Mouse (Mus musculus) urinary bladder, postnatal 0 days (tissue): ENCODE results near the gene Slc35e1. TPM values are rescaled to one million over a fixed set of nuclear protein-coding genes. Genes with fewer than 3 reads are reported as not detected.

ENCODE experiments used
- microRNA-seq: library from miRNA; unstranded; fragments of <30 nt; microRNA quantifications from one replicate; pipeline ENCODE4, GENCODE M21; 2016
- polyA plus RNA-seq: library from polyadenylated mRNA; unstranded; fragments of >200 nt; fragmentation: Nextera tagmentation; extraction: Ambion mirVana; gene quantifications from 2 replicates; pipeline ENCODE4 v1.2.1, GENCODE M21; 2015

Gene Slc35e1
- polyA plus RNA-seq: 10.9 and 13.0 TPM in 2 replicates

DNA sequence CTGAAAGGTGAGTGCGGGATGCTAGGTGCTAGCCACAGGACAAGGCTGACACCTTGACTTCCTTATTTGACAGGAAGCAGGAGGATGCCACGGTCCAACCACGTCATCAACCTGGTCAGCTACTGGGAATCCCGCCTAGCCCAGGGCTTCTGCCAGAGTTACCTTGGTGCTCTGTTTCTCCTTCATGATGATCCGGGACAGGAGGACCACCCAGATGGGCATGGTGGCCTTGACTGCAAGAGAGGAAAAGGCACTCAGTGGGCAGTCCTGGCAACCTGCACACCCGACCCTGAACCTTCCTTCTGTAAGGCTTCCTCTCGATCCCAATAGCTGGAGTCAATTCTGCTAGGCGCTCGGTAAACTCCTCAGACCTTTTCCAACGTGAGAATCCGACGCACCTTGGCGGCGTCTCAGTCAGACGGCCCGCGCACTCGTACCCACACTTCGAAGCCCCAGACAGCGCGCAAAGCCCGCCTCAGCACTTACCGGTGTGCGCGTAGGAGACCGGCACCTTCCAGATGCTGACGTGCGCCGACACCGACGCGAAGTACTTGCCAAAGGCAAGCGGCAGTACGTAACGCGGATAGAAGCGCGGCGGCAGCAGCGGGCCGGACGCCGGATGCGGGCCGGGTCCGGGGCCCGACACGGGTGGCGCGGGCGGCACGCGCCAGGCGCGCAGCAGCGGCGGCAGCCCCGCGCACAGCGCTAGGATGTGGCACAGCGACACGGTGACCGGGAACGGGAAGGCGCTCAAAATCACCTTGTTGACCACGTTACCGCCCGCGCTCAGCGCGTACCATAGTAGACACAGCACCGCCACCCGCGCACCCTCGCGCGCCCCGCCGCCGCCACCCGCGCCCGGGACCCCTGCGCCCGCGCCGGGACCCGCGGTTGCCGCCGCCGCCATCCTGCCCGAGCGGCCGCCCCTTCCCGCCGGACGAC lies at the start of gene Slc35e1:
Gene Slc35e1 (minus strand): TSS at position 935 of the 942 bp plus-strand sequence.

DNA sequence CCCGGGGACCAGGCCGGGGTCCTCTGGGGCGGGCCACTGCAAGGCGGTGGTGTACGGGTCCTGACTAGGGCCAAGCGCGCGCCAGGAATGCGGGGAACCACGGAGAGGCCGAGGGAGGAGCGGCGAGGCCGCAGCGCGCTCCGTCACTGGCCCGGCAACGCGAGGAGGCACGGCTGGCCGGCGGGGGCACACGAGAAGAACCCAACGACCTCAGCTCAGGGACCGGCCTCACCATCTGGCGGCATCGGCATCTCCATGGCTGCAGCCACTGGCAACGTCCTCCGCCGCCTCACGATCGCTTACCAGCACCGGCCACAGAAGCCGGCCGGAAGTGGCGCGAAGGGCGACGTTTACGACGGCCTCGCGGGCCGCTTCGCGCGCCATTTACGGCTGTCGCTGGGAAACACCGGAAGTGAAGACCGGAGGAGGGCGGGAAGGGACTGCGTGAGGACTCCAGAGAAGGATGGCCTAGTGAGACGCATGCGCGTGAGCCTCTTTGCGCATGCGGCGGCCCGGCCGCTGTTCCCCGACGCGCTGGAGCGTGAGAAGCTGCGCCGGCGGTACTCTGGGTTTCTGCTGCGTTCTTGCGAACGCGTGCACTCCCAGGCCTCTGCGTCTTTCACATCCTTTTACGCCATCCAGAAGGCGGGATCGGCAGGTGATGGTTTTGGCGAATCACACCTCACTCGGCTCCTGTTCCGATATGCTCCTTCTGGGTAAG lies 17.4 kb downstream of the Slc35e1 start, which contains the start of gene Cherp:
Gene Cherp (minus strand): TSS at position 401 of the 721 bp plus-strand sequence.

DNA sequence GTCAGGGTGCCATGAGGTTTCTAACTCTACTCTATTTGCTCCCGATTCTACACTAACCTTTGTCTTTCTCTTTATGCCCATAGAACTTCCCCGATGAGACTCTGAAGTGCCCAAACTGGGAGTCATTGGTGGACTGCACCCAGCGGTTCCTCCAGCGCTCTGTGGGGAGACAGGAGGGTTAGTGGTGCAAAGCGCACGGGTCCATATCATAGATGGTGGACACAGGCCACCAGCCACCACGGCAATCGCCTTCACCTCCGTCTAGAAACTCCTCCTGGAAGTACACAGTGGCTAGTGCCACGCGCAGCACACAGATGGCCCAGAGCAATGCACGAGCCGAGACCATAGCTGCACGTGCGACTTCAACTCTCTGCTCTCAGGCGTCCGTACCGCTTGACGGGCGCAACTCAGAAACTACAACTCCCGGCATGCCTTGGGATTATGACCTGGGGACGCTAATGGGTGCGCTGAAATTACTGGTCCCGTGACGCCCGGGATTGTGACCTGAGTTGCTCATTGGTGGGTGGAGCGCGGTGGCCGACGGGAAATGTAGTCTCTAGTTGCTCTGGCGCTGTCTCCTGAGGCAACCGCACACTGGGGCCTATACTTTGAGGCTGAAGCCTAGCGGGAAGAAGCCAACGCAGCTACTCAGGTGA lies 48.9 kb downstream of the Slc35e1 start, which contains the start of the genes Calr3 and 1700030K09Rik:
Gene Calr3 (minus strand): TSS at position 533 of the 656 bp plus-strand sequence.
Gene 1700030K09Rik (plus strand): TSS at position 543 of the 656 bp plus-strand sequence.

Small RNA genes lying within 50 kb of the gene (microRNA-seq; reads per million reads assigned to microRNA genes)
- not detected for gene Gm28019
- 1.9 reads per million for gene Mir7068

Other genes starting within 250 kb of the Slc35e1 start
- 7.1 and 7.8 TPM in 2 replicates for gene Gm10282, start 187.4 kb downstream of the Slc35e1 start, polyA plus RNA-seq
- 22.9 and 33.7 TPM in 2 replicates for gene Klf2, start 173.6 kb downstream of the Slc35e1 start, polyA plus RNA-seq
- gene Eps15l1, start 71.2 kb downstream of the Slc35e1 start, polyA plus RNA-seq: 23.0 and 24.0 TPM in 2 replicates
- 0.56 and 0.84 TPM in 2 replicates for gene Calr3, start 48.7 kb downstream of the Slc35e1 start, polyA plus RNA-seq
- 5.2 and 5.7 TPM in 2 replicates for gene 1700030K09Rik, start 48.7 kb downstream of the Slc35e1 start, polyA plus RNA-seq
- gene Cherp, start 17.4 kb downstream of the Slc35e1 start, polyA plus RNA-seq: 23.1 and 30.9 TPM in 2 replicates
- gene Med26, start 55.7 kb upstream of the Slc35e1 start, polyA plus RNA-seq: 7.3 and 8.1 TPM in 2 replicates
- 93.2 and 99.9 TPM in 2 replicates for gene Smim7, start 78.5 kb upstream of the Slc35e1 start, polyA plus RNA-seq
- 71.1 and 74.7 TPM in 2 replicates for gene Tmem38a, start 79.4 kb upstream of the Slc35e1 start, polyA plus RNA-seq
- gene Nwd1, start 154.1 kb upstream of the Slc35e1 start, polyA plus RNA-seq: 0.11 and 0.17 TPM in 2 replicates
- gene Sin3b, start 230.7 kb upstream of the Slc35e1 start, polyA plus RNA-seq: 210 and 216 TPM in 2 replicates